In the genomic region with DNA sequence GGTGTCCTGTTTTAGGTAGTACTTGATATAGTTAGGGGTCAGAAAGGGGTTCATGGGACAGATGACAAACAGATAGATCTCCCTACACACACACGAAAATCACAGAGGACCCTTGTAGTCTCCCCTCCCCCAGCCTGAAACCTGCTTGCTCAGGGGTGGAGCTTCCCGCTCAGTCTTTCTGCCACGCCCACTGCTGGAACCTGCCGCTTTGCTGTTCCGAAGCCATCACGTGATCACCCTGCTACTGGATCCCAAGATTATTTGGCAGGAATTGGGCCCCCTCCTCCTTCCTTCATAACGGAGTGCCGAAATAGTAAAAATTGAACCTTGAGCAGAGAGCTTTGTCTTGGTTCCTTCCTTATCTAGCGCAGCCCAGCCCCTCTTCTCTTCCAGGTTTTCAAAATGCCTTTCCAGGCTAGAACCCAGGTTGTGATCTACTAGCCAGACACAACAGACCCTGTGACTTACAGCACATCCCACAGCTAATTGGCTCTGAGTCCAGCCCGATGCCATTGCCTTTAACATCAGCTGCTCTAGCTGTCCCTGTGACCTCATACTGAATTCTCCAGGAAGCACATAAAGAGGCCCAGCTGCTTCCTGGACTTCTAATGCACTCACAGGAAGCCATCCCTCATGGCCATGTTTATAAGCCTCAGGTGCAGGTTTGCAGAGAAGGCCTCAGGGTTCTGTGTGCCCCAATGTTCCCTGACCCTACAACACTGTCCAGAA, we compare ENCODE assay signal across 8 mouse cellular contexts.
DNase-seq lines count a peak whose midpoint lies in the region; ATAC-seq lines count a peak whose summit lies in the region.
"Not testable (repeated sequence)": the region's sequence is repeated elsewhere in the genome, so short reads cannot be mapped to it uniquely, and the experiment has no call there.

No protein-coding gene starts in this region.

- not testable (repeated sequence) for H3K9me3 ChIP-seq in liver, embryonic 11.5 days (ENCODE audit: control insufficient read depth, low read length); stomach, embryonic 14.5 days (ENCODE audit: control insufficient read depth, low read depth, low read length)

- H3K4me3 ChIP-seq in liver, embryonic 11.5 days (ENCODE audit: low read depth, low read length); stomach, embryonic 14.5 days (ENCODE audit: low read depth, low read length): not testable (repeated sequence)

- H3K4me1 ChIP-seq in liver, embryonic 11.5 days (replicated peaks; ENCODE audit: control insufficient read depth, insufficient read depth, low read length) = peaks cover 17% of the 10 kb centered on the region
- peaks cover 21% of the 10 kb centered on the region; the same call in 1 of the 2 replicates for H3K4me1 ChIP-seq in stomach, embryonic 14.5 days (ENCODE audit: control insufficient read depth, insufficient read depth, low read length)

- H3K27me3 ChIP-seq in liver, embryonic 11.5 days (replicated peaks; ENCODE audit: control insufficient read depth, insufficient read depth, low read length); stomach, embryonic 14.5 days (ENCODE audit: control insufficient read depth, insufficient read depth, low read length): not testable (repeated sequence)

- H3K4me2 ChIP-seq in liver, embryonic 11.5 days = peak overlapping the region; percentile 41
- peak overlapping the region; percentile 15; the same call in 1 of the 2 replicates for H3K4me2 ChIP-seq in stomach, embryonic 14.5 days (replicated peaks; ENCODE audit: low read depth, low read length)

- intact Hi-C loops in heart, postnatal 36 days (cut with DNase I) = not testable (repeated sequence)

- WGBS in liver, embryonic 11.5 days = 11% methylated on average over 10 of the region's 10 CpGs
- WGBS in stomach, embryonic 14.5 days = 6% methylated on average over 10 of the region's 10 CpGs

- H3K27ac ChIP-seq in liver, embryonic 11.5 days (ENCODE audit: low read depth, low read length) = peak overlapping the region; percentile 45; the same call in 1 of the 2 replicates
- 0 out of 2 replicates have a peak overlapping the region, but pooled peaks have one; percentile 1 for H3K27ac ChIP-seq in stomach, embryonic 14.5 days (ENCODE audit: low read length)

- not testable (repeated sequence) for H3K36me3 ChIP-seq in liver, embryonic 11.5 days (ENCODE audit: control insufficient read depth, insufficient read depth, low read length); stomach, embryonic 14.5 days (ENCODE audit: control insufficient read depth, insufficient read depth, low read length)

- not testable (repeated sequence) for H3K9ac ChIP-seq in liver, embryonic 11.5 days (ENCODE audit: low read depth, low read length); stomach, embryonic 14.5 days (replicated peaks; ENCODE audit: low read depth, low read length)

- DNase-seq in 416B (ENCODE audit: low read depth) = peak; percentile 32
- peak; percentile 62 to 64 for DNase-seq in cerebellum, postnatal 10 days
- DNase-seq in forelimb bud, embryonic 11.5 days (ENCODE audit: low read depth, low spot score) = peak; percentile 69
- DNase-seq in heart, postnatal 36 days = peak; percentile 62 to 63
- peak; percentile 76 for DNase-seq in kidney, adult 9 months
- DNase-seq in liver, embryonic 11.5 days (ENCODE audit: low spot score) = not testable (repeated sequence)
- peak; percentile 73 for DNase-seq in mesoderm, embryonic 11.5 days (ENCODE audit: low read depth, low spot score)

- ATAC-seq in liver, embryonic 11.5 days (replicated peaks; ENCODE audit: low FRiP score) = not testable (repeated sequence)
- peak; percentile 71 for ATAC-seq in stomach, embryonic 14.5 days (ENCODE audit: insufficient number of reproducible peaks, insufficient read depth, low FRiP score, low read depth)
